Comparison of ENCODE assay signal across 33 mouse cellular contexts in genomic region chr1:85955150-85955549, GRCm38 (mm10). TPM values are rescaled to one million over a fixed set of nuclear protein-coding genes. Genes with fewer than 3 reads are reported as not detected.
"Had no signal": no experiment of that assay in that cellular context is flagged by ENCODE, and none has a peak within 500 bp of the region (broad histone marks: within the 10 kb centered on the region; RNA-seq: fewer than 3 reads in every experiment).

No protein-coding gene starts in this region.

- H3K27me3 ChIP-seq: heart, embryonic 12.5 days; heart, embryonic 15.5 days; hindbrain, embryonic 12.5 days; intestine, embryonic 15.5 days; liver, embryonic 13.5 days had no signal

- H3K4me1 ChIP-seq: hindbrain, embryonic 10.5 days; hindbrain, embryonic 12.5 days; limb, embryonic 10.5 days; limb, embryonic 12.5 days had no signal

- H3K4me3 ChIP-seq: heart, embryonic 10.5 days; heart, embryonic 12.5 days; heart, embryonic 15.5 days; hindbrain, embryonic 10.5 days; hindbrain, embryonic 12.5 days; intestine, embryonic 15.5 days; layer of hippocampus, adult 2 months; left cerebral cortex, adult 2 months; limb, embryonic 10.5 days; limb, embryonic 12.5 days; liver, embryonic 13.5 days had no signal

- H3K9ac ChIP-seq: heart, embryonic 12.5 days; heart, embryonic 15.5 days; hindbrain, embryonic 12.5 days; hindbrain, embryonic 14.5 days; intestine, embryonic 15.5 days; limb, embryonic 12.5 days; liver, embryonic 13.5 days had no signal

- ATAC-seq: hindbrain, embryonic 16.5 days; inflammation-experienced regulatory T-cells, adult 6 months; intestine, embryonic 15.5 days; intestine, postnatal 0 days had no signal

- H3K36me3 ChIP-seq: heart, embryonic 10.5 days; heart, embryonic 12.5 days; heart, embryonic 15.5 days; hindbrain, embryonic 10.5 days; hindbrain, embryonic 12.5 days; intestine, embryonic 15.5 days; limb, embryonic 10.5 days; limb, embryonic 12.5 days; liver, embryonic 13.5 days had no signal

- DNase-seq: gastrocnemius, postnatal 10 days; gastrocnemius, postnatal 25 days; heart, adult 18-20 months; heart, postnatal 14 days; heart, postnatal 4 days; kidney, adult 18-20 months; kidney, adult 8-10 months; kidney, postnatal 25 days; kidney, postnatal 4 days; liver; liver, embryonic 13.5 days had no signal

- H3K9me3 ChIP-seq: heart, embryonic 10.5 days; heart, embryonic 12.5 days; heart, embryonic 15.5 days; hindbrain, embryonic 10.5 days; hindbrain, embryonic 12.5 days; intestine, embryonic 15.5 days; limb, embryonic 10.5 days; limb, embryonic 12.5 days; liver, embryonic 13.5 days had no signal

- H3K4me2 ChIP-seq: heart, embryonic 12.5 days; heart, embryonic 15.5 days; hindbrain, embryonic 12.5 days; hindbrain, embryonic 14.5 days; intestine, embryonic 15.5 days; limb, embryonic 12.5 days; liver, embryonic 11.5 days; liver, embryonic 13.5 days had no signal

- H3K27ac ChIP-seq: heart, embryonic 15.5 days; hindbrain, embryonic 10.5 days; hindbrain, embryonic 12.5 days; hindbrain, embryonic 14.5 days; intestine, embryonic 15.5 days; layer of hippocampus, adult 2 months; left cerebral cortex, adult 2 months; limb, embryonic 10.5 days; limb, embryonic 12.5 days; liver, embryonic 13.5 days had no signal

RNA-seq across cellular contexts. Expression of gene Gpr55, which starts 5.7 kb away (rescaled TPM):
- total RNA-seq: gastrocnemius, adult 18-20 months; gastrocnemius, postnatal 10 days; gastrocnemius, postnatal 25 days; gastrocnemius, postnatal 4 days; granulocyte monocyte progenitor cell, adult 5-6 weeks; heart, postnatal 14 days; heart, postnatal 4 days; layer of hippocampus, adult 2 months; left cerebral cortex, postnatal 36 days had no signal
- polyA plus RNA-seq: heart, embryonic 10.5 days; heart, postnatal 0 days; hindbrain, embryonic 10.5 days; kidney, embryonic 14.5 days; limb, embryonic 10.5 days; limb, embryonic 12.5 days; liver, embryonic 11.5 days had no signal

RNA-seq across cellular contexts. Expression of gene 4933407L21Rik, which starts 26.9 kb away (rescaled TPM):
- total RNA-seq: gastrocnemius, postnatal 10 days; gastrocnemius, postnatal 25 days; granulocyte monocyte progenitor cell, adult 5-6 weeks; heart, adult 18-20 months; heart, adult 8-10 months; heart, postnatal 14 days; heart, postnatal 4 days had no signal
- polyA plus RNA-seq: heart, embryonic 10.5 days; heart, embryonic 12.5 days; heart, postnatal 0 days; limb, embryonic 10.5 days; limb, embryonic 12.5 days; liver, embryonic 11.5 days; liver, embryonic 13.5 days had no signal
